Mouse (Mus musculus): ENCODE data around the gene Chtop.

- TF ChIP-seq CTCF (IDR thresholded peaks at IDR 0.05; ENCODE audit: low read depth) (no peak; the same call in 1 of the 2 replicates), EP300 (optimal IDR thresholded peaks at IDR 0.05) (no peak)
Observed at GRCm38 (mm10) chr3:90537141-90537904, 28.0 kb upstream of the Chtop start, which contains the start of gene S100a16.

Data from stomach, postnatal 0 days (tissue).